Mouse (Mus musculus) spleen, embryonic (tissue): ENCODE measurements at regions not wholly inside any gene's neighbourhood (a gene's known extent, or its start where the extent isn't known, plus 50 kb on each side); places are given as distances from the start of the nearest gene placed in this dataset.

ENCODE experiments used
- CTCF ChIA-PET: fragments of 350-600 bp; sonication (Branson Sonifier 250); formaldehyde crosslinking; loops from one replicate; lab custom pipeline; 2022; lab: Charles Lee

GRCm38 (mm10) chr11:112366715-112367114, 415.3 kb upstream of the Sox9 start:
- CTCF ChIA-PET: no interaction called here

GRCm38 (mm10) chr11:112370941-112371340, 411.1 kb upstream of the Sox9 start:
- CTCF ChIA-PET: no interaction called here

- CTCF ChIA-PET: interaction anchor here (0.6 kb wide), 1 partner anchor 46 kb away, joined by 3 read pairs; no protein-coding TSS in a partner anchor
These were observed 382.0 kb upstream of the Sox9 start for GRCm38 (mm10) chr11:112400069-112400468.

- CTCF ChIA-PET: no interaction called here
These were observed 374.3 kb upstream of the Sox9 start for GRCm38 (mm10) chr11:112407681-112408080.

- CTCF ChIA-PET: no interaction called here
These were observed 369.6 kb upstream of the Sox9 start for GRCm38 (mm10) chr11:112412434-112412833.

- CTCF ChIA-PET: no interaction called here
These were observed 339.4 kb upstream of the Sox9 start for GRCm38 (mm10) chr11:112442639-112443038.

GRCm38 (mm10) chr11:112443890-112444289, 338.1 kb upstream of the Sox9 start:
- CTCF ChIA-PET: no interaction called here

- CTCF ChIA-PET: no interaction called here
These were observed 332.4 kb upstream of the Sox9 start for GRCm38 (mm10) chr11:112449632-112450031.

GRCm38 (mm10) chr11:112450227-112450626, 331.8 kb upstream of the Sox9 start:
- CTCF ChIA-PET: no interaction called here

GRCm38 (mm10) chr11:112458075-112458474, 323.9 kb upstream of the Sox9 start:
- CTCF ChIA-PET: no interaction called here

GRCm38 (mm10) chr11:112463121-112463520, 318.9 kb upstream of the Sox9 start:
- CTCF ChIA-PET: no interaction called here

GRCm38 (mm10) chr11:112464386-112464785, 317.6 kb upstream of the Sox9 start:
- CTCF ChIA-PET: no interaction called here

GRCm38 (mm10) chr11:112470336-112470735, 311.7 kb upstream of the Sox9 start:
- CTCF ChIA-PET: no interaction called here

GRCm38 (mm10) chr11:112473237-112473636, 308.8 kb upstream of the Sox9 start:
- CTCF ChIA-PET: no interaction called here

- CTCF ChIA-PET: no interaction called here
These were observed 308.3 kb upstream of the Sox9 start for GRCm38 (mm10) chr11:112473681-112474080.

GRCm38 (mm10) chr11:112480360-112480759, 301.7 kb upstream of the Sox9 start:
- CTCF ChIA-PET: no interaction called here

- CTCF ChIA-PET: no interaction called here
These were observed 280.2 kb upstream of the Sox9 start for GRCm38 (mm10) chr11:112501781-112502180.

GRCm38 (mm10) chr11:112519076-112519475, 262.9 kb upstream of the Sox9 start:
- CTCF ChIA-PET: no interaction called here

GRCm38 (mm10) chr11:112524983-112525382, 257.0 kb upstream of the Sox9 start:
- CTCF ChIA-PET: no interaction called here

GRCm38 (mm10) chr11:112542573-112542972, 239.5 kb upstream of the Sox9 start:
- CTCF ChIA-PET: no interaction called here

GRCm38 (mm10) chr11:112543473-112543872, 238.6 kb upstream of the Sox9 start:
- CTCF ChIA-PET: no interaction called here

- CTCF ChIA-PET: interaction anchor here (0.7 kb wide), 1 partner anchor 11 kb away, joined by 21 read pairs; no protein-coding TSS in a partner anchor
These were observed 236.6 kb upstream of the Sox9 start for GRCm38 (mm10) chr11:112545231-112546010.

GRCm38 (mm10) chr11:112546162-112546561, 235.9 kb upstream of the Sox9 start:
- CTCF ChIA-PET: no interaction called here

- CTCF ChIA-PET: no interaction called here
These were observed 229.2 kb upstream of the Sox9 start for GRCm38 (mm10) chr11:112552838-112553237.
